Mouse (Mus musculus): ENCODE measurements around the gene Klhdc7b. TPM values are rescaled to one million over a fixed set of nuclear protein-coding genes. Genes with fewer than 3 reads are reported as not detected.
"Not testable (repeated sequence)": the region's sequence is repeated elsewhere in the genome, so short reads cannot be mapped to it uniquely, and the experiment has no call there.

The Klhdc7b gene
- polyA plus RNA-seq, 1 experiment from 2014 or later: not detected

DNA sequence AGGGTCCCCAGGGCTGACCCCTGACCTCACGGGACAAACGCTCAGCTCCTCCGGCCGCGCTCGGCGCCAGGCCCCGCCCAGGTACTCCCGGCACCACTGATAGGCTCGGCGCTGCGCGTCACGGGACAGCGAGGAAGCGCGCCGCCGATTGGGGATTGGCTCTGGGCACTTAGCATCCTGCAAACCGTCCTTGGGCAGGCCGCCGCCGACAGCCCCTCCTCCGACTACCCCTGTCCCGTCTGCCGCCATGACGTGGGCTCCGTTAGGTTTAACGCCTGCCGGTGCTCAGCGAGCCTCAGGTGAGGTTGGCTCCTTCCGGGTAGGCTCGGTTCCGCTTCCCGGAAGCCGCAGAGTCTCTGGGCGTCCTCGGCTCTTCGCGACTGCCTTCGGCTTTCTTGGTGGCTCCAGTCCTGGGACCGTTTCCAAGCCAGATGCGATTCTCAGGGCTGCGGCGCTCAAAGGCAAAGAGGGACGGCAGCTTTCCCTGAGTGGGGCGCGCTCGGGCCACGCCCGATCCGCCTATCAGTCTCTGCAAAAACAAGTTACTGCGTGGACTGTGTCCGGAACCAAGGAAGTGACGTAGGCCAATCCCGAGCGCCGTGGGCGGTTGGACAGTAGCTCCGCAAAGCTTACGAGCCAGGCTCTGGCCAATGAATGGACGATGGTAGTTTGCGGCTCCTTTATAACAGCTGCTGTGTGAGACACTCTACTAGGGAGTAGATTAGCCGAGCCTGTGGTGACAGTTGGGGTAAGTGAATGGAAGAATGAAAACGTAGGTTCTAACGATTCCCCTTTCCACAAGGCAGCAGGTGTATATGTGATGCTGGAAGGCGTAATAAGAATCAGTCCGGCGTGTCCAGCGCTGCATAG, 44.9 kb downstream of the Klhdc7b start, which contains the start of the genes C730034F03Rik, Gm44502 and Chkb:
Gene C730034F03Rik, plus strand, starts transcription at position 238 of the 870 bp plus-strand sequence.
Gene Gm44502, minus strand, starts transcription at position 345 of the 870 bp plus-strand sequence.
Gene Chkb, minus strand, starts transcription at position 557 of the 870 bp plus-strand sequence.
- DNase-seq (ENCODE audit: low spot score): peak; percentile 94
- H3K36me3 ChIP-seq (replicated peaks; ENCODE audit: control insufficient read depth, insufficient read depth, low read depth, low read length): 0 out of 2 replicates have a peak, but pooled peaks cover 3% of the 10 kb centered on the region
- under 1% methylated on average over 67 of the region's 70 CpGs for WGBS
- no peaks in the 10 kb centered on the region for H3K27me3 ChIP-seq (ENCODE audit: control insufficient read depth, insufficient read depth, low read length)
- H3K9ac ChIP-seq (replicated peaks; ENCODE audit: low read length): peak within 1 kb of the TSS; percentile 78
- H3K4me3 ChIP-seq (ENCODE audit: low read depth, low read length): peak within 1 kb of the TSS; percentile 75
- ATAC-seq (replicated peaks; ENCODE audit: insufficient number of reproducible peaks, low FRiP score, low TSS enrichment, low read depth): peak; percentile 94
- peak within 1 kb of the TSS; percentile 93 for H3K4me2 ChIP-seq (ENCODE audit: low read depth, low read length)
- H3K9me3 ChIP-seq (replicated peaks; ENCODE audit: control insufficient read depth, low read length): no peaks in the 10 kb centered on the region
- peak within 1 kb of the TSS; percentile 79 for H3K27ac ChIP-seq (replicated peaks; ENCODE audit: low read depth, low read length)
- H3K4me1 ChIP-seq (ENCODE audit: control insufficient read depth, insufficient read depth, low read length): no peaks in the 10 kb centered on the region

DNA sequence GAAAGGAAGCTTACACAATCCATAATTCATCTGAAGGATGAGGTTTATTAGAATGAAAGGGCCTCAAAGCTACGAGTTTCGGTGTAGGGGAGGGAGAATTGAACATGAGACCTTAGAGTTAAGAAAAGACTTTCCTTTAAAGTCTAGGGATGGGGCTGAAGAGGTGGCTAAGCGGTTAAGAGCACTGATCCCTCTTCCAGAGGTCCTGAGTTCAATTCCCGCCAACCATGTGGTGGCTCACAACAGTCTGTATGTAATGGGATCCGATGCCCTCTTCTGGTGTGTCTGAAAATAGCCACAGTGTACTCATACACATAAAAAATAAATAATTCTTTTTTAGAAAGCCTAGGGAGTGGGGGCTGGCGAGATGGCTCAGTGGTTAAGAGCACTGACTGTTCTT, 45.6 kb downstream of the Klhdc7b start:
- no peaks in the 10 kb centered on the region for H3K9me3 ChIP-seq (replicated peaks; ENCODE audit: control insufficient read depth, low read length)
- peak overlapping the region; percentile 93 for H3K4me2 ChIP-seq (ENCODE audit: low read depth, low read length)
- H3K36me3 ChIP-seq (replicated peaks; ENCODE audit: control insufficient read depth, insufficient read depth, low read depth, low read length): 0 out of 2 replicates have a peak, but pooled peaks cover 3% of the 10 kb centered on the region
- H3K9ac ChIP-seq (replicated peaks; ENCODE audit: low read length): peak overlapping the region; percentile 78
- ATAC-seq (replicated peaks; ENCODE audit: insufficient number of reproducible peaks, low FRiP score, low TSS enrichment, low read depth) (no peak), DNase-seq (ENCODE audit: low spot score) (no peak)
- no peaks in the 10 kb centered on the region for H3K27me3 ChIP-seq (ENCODE audit: control insufficient read depth, insufficient read depth, low read length)
- no peaks in the 10 kb centered on the region for H3K4me1 ChIP-seq (ENCODE audit: control insufficient read depth, insufficient read depth, low read length)
- 43% methylated on average over 6 of the region's 6 CpGs for WGBS
- no peak overlapping the region for H3K27ac ChIP-seq (replicated peaks; ENCODE audit: low read depth, low read length)
- peak overlapping the region; percentile 75 for H3K4me3 ChIP-seq (ENCODE audit: low read depth, low read length)

DNA sequence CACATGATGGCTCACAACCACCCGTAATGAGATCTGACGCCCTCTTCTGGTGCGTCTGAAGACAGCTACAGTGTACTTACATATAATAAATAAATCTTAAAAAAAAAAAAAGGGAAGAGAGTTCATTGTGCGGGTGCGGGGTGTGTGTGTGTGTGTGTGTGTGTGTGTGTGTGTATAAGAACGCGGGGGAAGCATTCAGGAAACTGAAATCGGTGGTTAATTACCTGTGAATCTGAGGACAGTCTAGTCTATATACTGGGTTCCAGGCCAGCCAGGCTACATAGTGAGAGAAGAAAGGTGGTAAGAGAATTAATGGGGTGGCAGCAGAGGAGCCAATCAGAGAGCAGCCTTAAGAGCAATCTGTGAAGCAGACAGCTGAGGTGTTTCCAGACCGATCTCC, 46.1 kb downstream of the Klhdc7b start:
- not testable (repeated sequence) for H3K27ac ChIP-seq (replicated peaks; ENCODE audit: low read depth, low read length); ATAC-seq (replicated peaks; ENCODE audit: insufficient number of reproducible peaks, low FRiP score, low TSS enrichment, low read depth); H3K9ac ChIP-seq (replicated peaks; ENCODE audit: low read length); H3K4me2 ChIP-seq (ENCODE audit: low read depth, low read length); H3K4me1 ChIP-seq (ENCODE audit: control insufficient read depth, insufficient read depth, low read length); H3K27me3 ChIP-seq (ENCODE audit: control insufficient read depth, insufficient read depth, low read length); DNase-seq (ENCODE audit: low spot score); H3K36me3 ChIP-seq (replicated peaks; ENCODE audit: control insufficient read depth, insufficient read depth, low read depth, low read length); H3K4me3 ChIP-seq (ENCODE audit: low read depth, low read length); H3K9me3 ChIP-seq (replicated peaks; ENCODE audit: control insufficient read depth, low read length)
- 84% methylated on average over 8 of the region's 9 CpGs for WGBS

DNA sequence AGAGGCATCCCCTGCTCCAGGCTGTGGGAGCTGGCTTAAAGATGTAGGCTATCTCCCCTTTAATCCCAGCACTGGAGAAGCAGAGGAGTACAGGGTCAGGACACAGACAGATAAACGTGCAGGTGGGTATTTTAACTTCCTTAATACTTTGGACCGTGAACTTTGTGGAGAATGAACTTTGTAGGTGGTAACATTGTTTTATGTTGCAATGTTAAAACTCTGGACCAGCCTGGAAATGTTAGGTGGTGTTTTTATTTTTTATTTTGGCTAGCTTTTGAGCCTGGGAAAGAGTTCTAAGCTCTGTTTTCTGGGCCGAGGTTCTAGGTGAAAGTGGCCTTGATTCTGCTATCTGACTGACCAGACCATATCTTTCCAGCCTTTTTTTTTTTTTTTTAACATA, 46.6 kb downstream of the Klhdc7b start:
- DNase-seq (ENCODE audit: low spot score) (no peak), ATAC-seq (replicated peaks; ENCODE audit: insufficient number of reproducible peaks, low FRiP score, low TSS enrichment, low read depth) (no peak)
- Histone ChIP-seq H3K4me2 (ENCODE audit: low read depth, low read length) (no peak overlapping the region), H3K27ac (replicated peaks; ENCODE audit: low read depth, low read length) (no peak overlapping the region), H3K4me3 (ENCODE audit: low read depth, low read length) (no peak overlapping the region), H3K9ac (replicated peaks; ENCODE audit: low read length) (no peak overlapping the region), H3K4me1 (ENCODE audit: control insufficient read depth, insufficient read depth, low read length) (no peaks in the 10 kb centered on the region), H3K36me3 (replicated peaks; ENCODE audit: control insufficient read depth, insufficient read depth, low read depth, low read length) (no peaks in the 10 kb centered on the region), H3K9me3 (replicated peaks; ENCODE audit: control insufficient read depth, low read length) (no peaks in the 10 kb centered on the region), H3K27me3 (ENCODE audit: control insufficient read depth, insufficient read depth, low read length) (no peaks in the 10 kb centered on the region)
- 94% methylated on average over 3 of the region's 3 CpGs for WGBS

- H3K27me3 ChIP-seq (ENCODE audit: control insufficient read depth, insufficient read depth, low read length): no peaks in the 10 kb centered on the region
- 92% methylated on average over 6 of the region's 6 CpGs for WGBS
- no peak overlapping the region for H3K4me2 ChIP-seq (ENCODE audit: low read depth, low read length)
- H3K4me1 ChIP-seq (ENCODE audit: control insufficient read depth, insufficient read depth, low read length): no peaks in the 10 kb centered on the region
- ATAC-seq (replicated peaks; ENCODE audit: insufficient number of reproducible peaks, low FRiP score, low TSS enrichment, low read depth) (no peak), DNase-seq (ENCODE audit: low spot score) (no peak)
- H3K9me3 ChIP-seq (replicated peaks; ENCODE audit: control insufficient read depth, low read length): no peaks in the 10 kb centered on the region
- H3K27ac ChIP-seq (replicated peaks; ENCODE audit: low read depth, low read length): no peak overlapping the region
- H3K4me3 ChIP-seq (ENCODE audit: low read depth, low read length): no peak overlapping the region
- no peak overlapping the region for H3K9ac ChIP-seq (replicated peaks; ENCODE audit: low read length)
- H3K36me3 ChIP-seq (replicated peaks; ENCODE audit: control insufficient read depth, insufficient read depth, low read depth, low read length): no peaks in the 10 kb centered on the region
Measured at GRCm38 (mm10) chr15:89431806-89432205, 47.1 kb downstream of the Klhdc7b start.

- WGBS: 70% methylated on average over 4 of the region's 4 CpGs
- H3K36me3 ChIP-seq (replicated peaks; ENCODE audit: control insufficient read depth, insufficient read depth, low read depth, low read length): no peaks in the 10 kb centered on the region
- H3K27ac ChIP-seq (replicated peaks; ENCODE audit: low read depth, low read length): no peak overlapping the region
- no peaks in the 10 kb centered on the region for H3K9me3 ChIP-seq (replicated peaks; ENCODE audit: control insufficient read depth, low read length)
- no peak overlapping the region for H3K4me2 ChIP-seq (ENCODE audit: low read depth, low read length)
- H3K27me3 ChIP-seq (ENCODE audit: control insufficient read depth, insufficient read depth, low read length): no peaks in the 10 kb centered on the region
- no peak for DNase-seq (ENCODE audit: low spot score)
- H3K4me3 ChIP-seq (ENCODE audit: low read depth, low read length): no peak overlapping the region
- no peak overlapping the region for H3K9ac ChIP-seq (replicated peaks; ENCODE audit: low read length)
- no peaks in the 10 kb centered on the region for H3K4me1 ChIP-seq (ENCODE audit: control insufficient read depth, insufficient read depth, low read length)
- no peak for ATAC-seq (replicated peaks; ENCODE audit: insufficient number of reproducible peaks, low FRiP score, low TSS enrichment, low read depth)
Measured at GRCm38 (mm10) chr15:89432946-89433345, 48.2 kb downstream of the Klhdc7b start.

- ATAC-seq (replicated peaks; ENCODE audit: insufficient number of reproducible peaks, low FRiP score, low TSS enrichment, low read depth): no peak
- no peaks in the 10 kb centered on the region for H3K4me1 ChIP-seq (ENCODE audit: control insufficient read depth, insufficient read depth, low read length)
- no peak overlapping the region for H3K4me3 ChIP-seq (ENCODE audit: low read depth, low read length)
- H3K27me3 ChIP-seq (ENCODE audit: control insufficient read depth, insufficient read depth, low read length): no peaks in the 10 kb centered on the region
- H3K9ac ChIP-seq (replicated peaks; ENCODE audit: low read length): no peak overlapping the region
- H3K27ac ChIP-seq (replicated peaks; ENCODE audit: low read depth, low read length): no peak overlapping the region
- WGBS: 63% methylated on average over 3 of the region's 3 CpGs
- H3K36me3 ChIP-seq (replicated peaks; ENCODE audit: control insufficient read depth, insufficient read depth, low read depth, low read length): no peaks in the 10 kb centered on the region
- no peak for DNase-seq (ENCODE audit: low spot score)
- no peak overlapping the region for H3K4me2 ChIP-seq (ENCODE audit: low read depth, low read length)
- no peaks in the 10 kb centered on the region for H3K9me3 ChIP-seq (replicated peaks; ENCODE audit: control insufficient read depth, low read length)
Measured at GRCm38 (mm10) chr15:89434136-89434535, 49.4 kb downstream of the Klhdc7b start.

DNA sequence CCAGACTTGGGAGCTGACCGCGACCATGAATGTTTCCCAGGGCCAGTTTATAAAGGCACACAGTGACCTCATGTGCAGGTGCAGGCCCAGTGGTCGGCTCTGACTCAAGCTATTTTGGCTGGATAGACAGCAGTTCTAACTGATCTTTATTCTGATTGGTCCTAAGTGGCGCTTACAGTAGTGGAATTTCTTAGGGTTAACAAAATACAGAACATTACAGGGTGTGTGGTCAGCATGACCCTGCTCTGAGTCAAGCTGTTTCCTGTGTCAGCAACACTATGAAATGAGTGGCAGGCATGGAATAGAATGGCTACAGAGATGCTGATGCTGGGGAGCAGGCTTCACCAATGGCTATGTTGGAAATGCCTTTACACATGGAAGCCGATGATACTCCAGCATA, 51.2 kb downstream of the Klhdc7b start:
- DNase-seq (ENCODE audit: low spot score): no peak
- no peaks in the 10 kb centered on the region for H3K27me3 ChIP-seq (ENCODE audit: control insufficient read depth, insufficient read depth, low read length)
- H3K9ac ChIP-seq (replicated peaks; ENCODE audit: low read length): no peak overlapping the region
- H3K27ac ChIP-seq (replicated peaks; ENCODE audit: low read depth, low read length): no peak overlapping the region
- H3K9me3 ChIP-seq (replicated peaks; ENCODE audit: control insufficient read depth, low read length): no peaks in the 10 kb centered on the region
- H3K36me3 ChIP-seq (replicated peaks; ENCODE audit: control insufficient read depth, insufficient read depth, low read depth, low read length): no peaks in the 10 kb centered on the region
- no peak overlapping the region for H3K4me2 ChIP-seq (ENCODE audit: low read depth, low read length)
- ATAC-seq (replicated peaks; ENCODE audit: insufficient number of reproducible peaks, low FRiP score, low TSS enrichment, low read depth): no peak
- no peaks in the 10 kb centered on the region for H3K4me1 ChIP-seq (ENCODE audit: control insufficient read depth, insufficient read depth, low read length)
- H3K4me3 ChIP-seq (ENCODE audit: low read depth, low read length): no peak overlapping the region
- WGBS: 87% methylated on average over 5 of the region's 5 CpGs

Measured in embryonic facial prominence, embryonic 11.5 days (tissue).